Mouse (Mus musculus): Measurements from ENCODE around the gene Mtx3. TPM values are rescaled to one million over a fixed set of nuclear protein-coding genes. Genes with fewer than 3 reads are reported as not detected.

Gene Mtx3
- total and polyA plus RNA-seq, 2 experiments from 2014 or later: 2.1 to 6.0 TPM

DNA sequence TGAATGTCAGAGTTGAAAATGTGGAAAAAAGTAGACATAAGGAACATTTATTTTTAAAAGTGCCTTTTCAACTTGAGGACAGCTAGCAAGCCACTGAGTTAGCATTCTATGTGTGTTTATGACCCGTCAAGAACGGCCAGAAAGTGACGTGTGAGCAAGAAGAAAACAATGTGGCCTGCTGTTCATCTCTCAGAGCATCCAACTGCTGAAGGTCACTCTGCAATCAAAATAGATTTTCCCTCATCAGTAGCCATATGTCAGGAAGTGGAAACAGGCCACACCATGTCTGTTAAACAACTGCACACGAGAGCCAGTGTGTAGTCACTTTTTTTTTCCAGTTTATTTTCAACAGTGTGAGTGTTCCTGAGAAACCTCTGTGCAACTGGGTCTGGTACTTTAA, 35.0 kb downstream of the Mtx3 start:
- H3K4me1 ChIP-seq (ENCODE audit: control insufficient read depth, insufficient read depth): peaks cover 20% of the 10 kb centered on the region
- H3K36me3 ChIP-seq (replicated peaks; ENCODE audit: control insufficient read depth, insufficient read depth, low read length): no peaks in the 10 kb centered on the region
- peak; percentile 40 for DNase-seq (ENCODE audit: low spot score)
- H3K4me2 ChIP-seq (ENCODE audit: low read depth, low read length): no peak overlapping the region
- TF ChIP-seq CTCF (IDR thresholded peaks at IDR 0.05; ENCODE audit: low read depth) (no peak), EP300 (IDR thresholded peaks at IDR 0.05; ENCODE audit: low read depth) (no peak)
- no peak overlapping the region for H3K27ac ChIP-seq (ENCODE audit: low read depth)
- H3K4me3 ChIP-seq (ENCODE audit: low read depth, low read length): no peak overlapping the region
- no peaks in the 10 kb centered on the region for H3K9me3 ChIP-seq (replicated peaks; ENCODE audit: control insufficient read depth, low read length)
- peak; percentile 49; the same call in 1 of the 2 replicates for ATAC-seq (ENCODE audit: insufficient read depth, low read depth)
- H3K9ac ChIP-seq (replicated peaks; ENCODE audit: low read depth, low read length): no peak overlapping the region
- no peaks in the 10 kb centered on the region for H3K27me3 ChIP-seq (ENCODE audit: control insufficient read depth, insufficient read depth, low read length)
- WGBS: 19% methylated on average over 4 of the region's 4 CpGs

GRCm38 (mm10) chr13:92879933-92880332, 35.4 kb downstream of the Mtx3 start:
- ATAC-seq (ENCODE audit: insufficient read depth, low read depth): no peak
- Histone ChIP-seq H3K4me2 (ENCODE audit: low read depth, low read length) (no peak overlapping the region), H3K27ac (ENCODE audit: low read depth) (no peak overlapping the region), H3K36me3 (replicated peaks; ENCODE audit: control insufficient read depth, insufficient read depth, low read length) (no peaks in the 10 kb centered on the region), H3K9ac (replicated peaks; ENCODE audit: low read depth, low read length) (no peak overlapping the region), H3K4me3 (ENCODE audit: low read depth, low read length) (no peak overlapping the region), H3K4me1 (ENCODE audit: control insufficient read depth, insufficient read depth) (peaks cover 20% of the 10 kb centered on the region), H3K27me3 (ENCODE audit: control insufficient read depth, insufficient read depth, low read length) (no peaks in the 10 kb centered on the region), H3K9me3 (replicated peaks; ENCODE audit: control insufficient read depth, low read length) (no peaks in the 10 kb centered on the region)
- DNase-seq (ENCODE audit: low spot score): no peak
- WGBS: 76% methylated on average over 9 of the region's 9 CpGs
- TF ChIP-seq CTCF (IDR thresholded peaks at IDR 0.05; ENCODE audit: low read depth) (no peak), EP300 (IDR thresholded peaks at IDR 0.05; ENCODE audit: low read depth) (no peak)

DNA sequence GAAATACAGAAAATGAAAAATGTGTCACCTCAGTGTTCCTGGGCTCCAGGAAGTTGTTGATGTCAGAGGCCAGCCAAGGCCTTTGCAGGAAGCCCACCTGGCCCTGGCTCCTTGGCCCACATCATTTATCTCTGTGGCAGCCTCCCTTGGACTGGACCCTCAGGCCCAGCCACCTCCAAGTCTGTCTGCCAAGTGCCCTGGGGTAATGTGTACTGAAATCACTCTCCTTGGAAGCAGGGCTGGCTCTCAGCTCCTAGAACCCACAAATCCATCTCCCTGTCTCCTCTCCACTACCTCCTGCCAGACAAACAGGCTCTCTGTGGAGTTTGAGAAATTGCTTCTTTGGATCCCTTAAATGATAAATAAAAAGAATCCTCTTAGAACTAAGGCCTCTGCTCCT, 36.0 kb downstream of the Mtx3 start:
- H3K4me2 ChIP-seq (ENCODE audit: low read depth, low read length): no peak overlapping the region
- no peak overlapping the region for H3K9ac ChIP-seq (replicated peaks; ENCODE audit: low read depth, low read length)
- no peaks in the 10 kb centered on the region for H3K9me3 ChIP-seq (replicated peaks; ENCODE audit: control insufficient read depth, low read length)
- no peak overlapping the region for H3K4me3 ChIP-seq (ENCODE audit: low read depth, low read length)
- no peaks in the 10 kb centered on the region for H3K36me3 ChIP-seq (replicated peaks; ENCODE audit: control insufficient read depth, insufficient read depth, low read length)
- no peak overlapping the region for H3K27ac ChIP-seq (ENCODE audit: low read depth)
- no peak for ATAC-seq (ENCODE audit: insufficient read depth, low read depth)
- TF ChIP-seq EP300 (IDR thresholded peaks at IDR 0.05; ENCODE audit: low read depth): no peak
- no peak for DNase-seq (ENCODE audit: low spot score)
- no peaks in the 10 kb centered on the region for H3K27me3 ChIP-seq (ENCODE audit: control insufficient read depth, insufficient read depth, low read length)
- peaks cover 20% of the 10 kb centered on the region for H3K4me1 ChIP-seq (ENCODE audit: control insufficient read depth, insufficient read depth)

GRCm38 (mm10) chr13:92882271-92882985, 37.9 kb downstream of the Mtx3 start:
- no peak overlapping the region for H3K4me3 ChIP-seq (ENCODE audit: low read depth, low read length)
- TF ChIP-seq EP300 (IDR thresholded peaks at IDR 0.05; ENCODE audit: low read depth): no peak
- no peak for TF ChIP-seq CTCF (IDR thresholded peaks at IDR 0.05; ENCODE audit: low read depth)
- no peak overlapping the region for H3K27ac ChIP-seq (ENCODE audit: low read depth)
- H3K36me3 ChIP-seq (replicated peaks; ENCODE audit: control insufficient read depth, insufficient read depth, low read length): no peaks in the 10 kb centered on the region
- WGBS: 55% methylated on average over 9 of the region's 9 CpGs
- H3K4me2 ChIP-seq (ENCODE audit: low read depth, low read length): no peak overlapping the region
- H3K4me1 ChIP-seq (ENCODE audit: control insufficient read depth, insufficient read depth): peaks cover 20% of the 10 kb centered on the region
- no peaks in the 10 kb centered on the region for H3K27me3 ChIP-seq (ENCODE audit: control insufficient read depth, insufficient read depth, low read length)
- DNase-seq (ENCODE audit: low spot score) (no peak), ATAC-seq (ENCODE audit: insufficient read depth, low read depth) (no peak)
- H3K9me3 ChIP-seq (replicated peaks; ENCODE audit: control insufficient read depth, low read length): no peaks in the 10 kb centered on the region
- H3K9ac ChIP-seq (replicated peaks; ENCODE audit: low read depth, low read length): no peak overlapping the region

DNA sequence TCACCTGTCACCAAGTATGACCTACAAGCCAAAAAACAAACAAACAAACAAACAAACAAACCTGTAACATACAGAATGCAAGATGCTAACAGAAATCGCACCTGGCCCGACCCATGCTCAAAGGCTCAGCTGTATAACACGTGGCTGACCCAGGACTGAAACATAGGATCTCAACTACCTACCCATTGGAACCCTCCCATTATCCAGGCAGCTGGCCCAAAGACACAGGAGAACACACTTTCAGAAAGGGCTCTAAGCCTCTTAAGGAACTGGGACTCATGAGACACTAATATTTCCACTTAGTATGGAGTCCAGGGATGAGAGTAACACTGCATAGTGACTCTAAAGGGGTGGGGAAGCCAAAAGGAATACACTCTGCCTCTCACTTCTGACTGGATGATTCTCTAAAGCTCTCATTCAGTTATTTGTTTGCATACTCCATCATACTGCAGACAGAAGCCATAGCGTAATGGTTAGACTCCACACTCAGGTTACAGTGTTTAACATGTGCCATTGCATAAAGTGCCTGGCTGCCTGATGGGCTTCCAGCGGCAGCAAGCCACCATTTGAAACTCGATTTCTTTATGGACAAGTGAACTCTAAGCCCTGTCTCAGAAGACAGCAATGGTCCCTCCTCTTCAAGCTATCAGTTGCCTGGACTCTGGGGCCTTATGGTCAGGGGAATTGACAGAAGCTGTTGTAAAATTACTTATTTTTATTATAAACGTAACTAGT, 38.6 kb downstream of the Mtx3 start:
- no peak overlapping the region for H3K4me3 ChIP-seq (ENCODE audit: low read depth, low read length)
- H3K27me3 ChIP-seq (ENCODE audit: control insufficient read depth, insufficient read depth, low read length): no peaks in the 10 kb centered on the region
- no peak overlapping the region for H3K27ac ChIP-seq (ENCODE audit: low read depth)
- H3K36me3 ChIP-seq (replicated peaks; ENCODE audit: control insufficient read depth, insufficient read depth, low read length): no peaks in the 10 kb centered on the region
- no peak overlapping the region for H3K4me2 ChIP-seq (ENCODE audit: low read depth, low read length)
- no peak for ATAC-seq (ENCODE audit: insufficient read depth, low read depth)
- peaks cover 20% of the 10 kb centered on the region for H3K4me1 ChIP-seq (ENCODE audit: control insufficient read depth, insufficient read depth)
- WGBS: 89% methylated on average over 7 of the region's 7 CpGs
- TF ChIP-seq EP300 (IDR thresholded peaks at IDR 0.05; ENCODE audit: low read depth) (no peak), CTCF (IDR thresholded peaks at IDR 0.05; ENCODE audit: low read depth) (no peak)
- H3K9me3 ChIP-seq (replicated peaks; ENCODE audit: control insufficient read depth, low read length): no peaks in the 10 kb centered on the region
- no peak for DNase-seq (ENCODE audit: low spot score)
- H3K9ac ChIP-seq (replicated peaks; ENCODE audit: low read depth, low read length): no peak overlapping the region
